Mouse (Mus musculus) naive thymus-derived CD4-positive, alpha-beta T cell, adult 5 months (primary cell): Measurements from ENCODE around the gene Tjp1. TPM values are rescaled to one million over a fixed set of nuclear protein-coding genes. Genes with fewer than 3 reads are reported as not detected.

Source experiments
- polyA plus RNA-seq: library from polyadenylated mRNA; unstranded; fragments of 100-300 nt; shearing (Covaris generic); gene quantifications from one replicate; pipeline ENCODE4 v1.2.1, GENCODE M21; 2017

The Tjp1 gene
- not detected for polyA plus RNA-seq

GRCm38 (mm10) chr7:65527071-65528007 is at the start of gene Tjp1:
TSS of gene Tjp1 (minus strand) at chr7:65527781.

Other genes with a start within 250 kb of the Tjp1 start
- gene Tarsl2, start 117.1 kb upstream of the Tjp1 start, polyA plus RNA-seq, result 10.0 TPM
- gene Tm2d3, start 163.4 kb upstream of the Tjp1 start, polyA plus RNA-seq, result 38.9 TPM